Mouse (Mus musculus) hindbrain, embryonic 14.5 days (tissue): ENCODE measurements at regions not wholly inside any gene's neighbourhood (a gene's known extent, or its start where the extent isn't known, plus 50 kb on each side); places are given as distances from the start of the nearest gene placed in this dataset.

ENCODE experiments used
- ATAC-seq: fragments of 200-750 bp; cut with Nextera tagmentation; 2 replicates; pipeline ENCODE4 v1.8.0; 2017; ENCODE audit warnings: moderate number of reproducible peaks, mild to moderate bottlenecking, moderate TSS enrichment, moderate library complexity; ENCODE audit not compliant: low FRiP score
- DNase-seq: peaks from one replicate; pipeline ENCODE4 v3.0.0-alpha.2; 2015; ENCODE audit warnings: low spot score
- H3K27ac ChIP-seq: fragments of 300-500 bp; sonication (generic); 2 replicates; pipeline ENCODE4 v1.5.1; 2014; ENCODE audit warnings: mild to moderate bottlenecking, moderate library complexity
- H3K27me3 ChIP-seq: fragments of 300-500 bp; sonication (generic); 2 replicates; pipeline ENCODE4 v1.6.1; 2014; ENCODE audit warnings: mild to moderate bottlenecking, low read length, mixed read lengths; ENCODE audit not compliant: control insufficient read depth, insufficient read depth
- H3K36me3 ChIP-seq: fragments of 300-500 bp; sonication (generic); replicated peaks from 2 replicates; pipeline ENCODE4 v1.6.1; 2014; ENCODE audit not compliant: control insufficient read depth, insufficient read depth
- H3K4me1 ChIP-seq: fragments of 300-500 bp; sonication (generic); replicated peaks from 2 replicates; pipeline ENCODE4 v1.6.1; 2014; ENCODE audit warnings: antibody characterized with exemption, low read length, mixed read lengths; ENCODE audit not compliant: control insufficient read depth, insufficient read depth
- H3K4me2 ChIP-seq: fragments of 300-500 bp; sonication (generic); replicated peaks from 2 replicates; pipeline ENCODE4 v1.6.1; 2014; ENCODE audit warnings: mild to moderate bottlenecking, moderate library complexity
- H3K4me3 ChIP-seq: fragments of 300-500 bp; sonication (generic); replicated peaks from 2 replicates; pipeline ENCODE4 v1.5.1; 2014; ENCODE audit warnings: mild to moderate bottlenecking, low read length
- H3K9ac ChIP-seq: fragments of 300-500 bp; sonication (generic); 2 replicates; pipeline ENCODE4 v1.6.1; 2014
- H3K9me3 ChIP-seq: fragments of 300-500 bp; sonication (generic); 2 replicates; pipeline ENCODE4 v1.6.1; 2016; ENCODE audit warnings: low read length; ENCODE audit not compliant: control insufficient read depth
- WGBS: fragments of 180-500 bp; shearing (Covaris S2); extraction: QIAGEN DNeasy Blood & Tissue Kit; methylation state at CpG from one replicate; pipeline ENCODE4 v1.1.7; 2014; 5-methylcytosine and 5-hydroxymethylcytosine counted together

DNA sequence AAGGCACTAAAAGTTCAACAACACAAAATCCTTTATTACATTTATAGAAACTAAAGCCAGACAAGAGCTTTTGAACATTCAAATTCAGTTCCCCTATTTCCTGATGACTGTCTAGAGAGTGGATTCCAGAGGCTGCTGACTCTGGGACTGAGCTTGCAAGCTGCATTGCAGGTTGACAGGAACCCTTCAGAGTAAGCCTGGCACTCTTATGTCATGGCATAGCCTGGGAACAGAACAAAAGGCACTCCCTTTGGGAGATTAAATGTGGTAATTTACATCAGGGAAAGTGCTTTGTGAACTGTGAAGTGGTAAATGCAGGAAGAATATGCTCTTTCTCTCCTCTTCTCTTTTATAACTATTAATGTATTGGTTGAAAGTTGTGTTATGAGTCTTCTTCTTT lies 847.3 kb downstream of the Bcl11a start:
- Histone ChIP-seq H3K27me3 (no peaks in the 10 kb centered on the region), H3K36me3 (no peaks in the 10 kb centered on the region), H3K4me1 (no peaks in the 10 kb centered on the region; the same call in 1 of the 2 replicates), H3K9me3 (no peaks in the 10 kb centered on the region), H3K9ac (no peak overlapping the region), H3K4me2 (no peak overlapping the region), H3K27ac (no peak overlapping the region), H3K4me3 (no peak overlapping the region)
- DNase-seq (no peak), ATAC-seq (no peak)

DNA sequence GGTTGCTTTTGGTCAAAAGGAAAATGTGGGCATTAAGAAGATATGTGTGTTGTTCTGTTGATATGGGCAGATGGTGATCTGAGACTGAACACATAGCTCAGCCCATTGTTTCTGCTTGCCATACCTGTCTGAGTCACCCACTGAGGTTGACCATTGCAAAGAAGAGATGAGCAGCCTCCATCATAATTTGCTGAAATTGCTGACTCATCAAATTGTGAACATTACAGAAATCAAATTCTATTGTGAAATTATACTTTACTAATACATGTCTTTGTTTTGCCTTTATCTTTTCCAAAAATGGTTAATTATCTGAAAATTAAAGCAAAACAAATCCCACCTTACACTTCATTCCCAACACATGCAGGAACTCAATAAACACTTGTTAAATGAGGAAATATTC lies 865.8 kb downstream of the Bcl11a start:
- Histone ChIP-seq H3K27me3 (no peaks in the 10 kb centered on the region), H3K27ac (no peak overlapping the region), H3K4me2 (no peak overlapping the region), H3K9me3 (no peaks in the 10 kb centered on the region), H3K4me1 (no peaks in the 10 kb centered on the region), H3K36me3 (no peaks in the 10 kb centered on the region), H3K4me3 (no peak overlapping the region), H3K9ac (no peak overlapping the region)
- no peak for ATAC-seq
- no peak for DNase-seq

DNA sequence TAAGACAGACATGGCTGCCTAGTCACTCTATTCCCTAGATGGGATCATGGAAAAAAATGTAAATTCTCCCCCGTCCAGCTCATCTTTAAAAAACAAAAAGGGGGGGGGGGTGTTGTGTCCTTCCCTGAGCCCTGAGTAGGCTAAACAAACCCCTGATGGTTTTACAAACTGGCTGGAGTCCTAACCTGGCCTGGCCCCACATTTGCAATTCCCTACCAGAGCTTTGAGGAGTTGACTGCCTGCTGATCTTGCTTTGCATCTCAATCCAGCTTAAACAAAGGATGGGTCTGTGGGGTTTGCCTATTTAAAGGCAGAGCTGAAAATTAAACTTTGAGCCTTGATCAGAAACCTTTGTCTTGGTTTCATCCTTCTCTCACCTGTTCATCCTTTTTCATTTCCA lies 873.3 kb downstream of the Bcl11a start:
- H3K4me1 ChIP-seq = no peaks in the 10 kb centered on the region
- no peaks in the 10 kb centered on the region for H3K9me3 ChIP-seq
- H3K9ac ChIP-seq = no peak overlapping the region
- 47% methylated on average over 1 of the region's 1 CpGs for WGBS
- ATAC-seq = no peak
- H3K27me3 ChIP-seq = no peaks in the 10 kb centered on the region
- no peak overlapping the region for H3K27ac ChIP-seq
- no peak overlapping the region for H3K4me3 ChIP-seq
- H3K36me3 ChIP-seq = no peaks in the 10 kb centered on the region
- no peak overlapping the region for H3K4me2 ChIP-seq
- no peak for DNase-seq

DNA sequence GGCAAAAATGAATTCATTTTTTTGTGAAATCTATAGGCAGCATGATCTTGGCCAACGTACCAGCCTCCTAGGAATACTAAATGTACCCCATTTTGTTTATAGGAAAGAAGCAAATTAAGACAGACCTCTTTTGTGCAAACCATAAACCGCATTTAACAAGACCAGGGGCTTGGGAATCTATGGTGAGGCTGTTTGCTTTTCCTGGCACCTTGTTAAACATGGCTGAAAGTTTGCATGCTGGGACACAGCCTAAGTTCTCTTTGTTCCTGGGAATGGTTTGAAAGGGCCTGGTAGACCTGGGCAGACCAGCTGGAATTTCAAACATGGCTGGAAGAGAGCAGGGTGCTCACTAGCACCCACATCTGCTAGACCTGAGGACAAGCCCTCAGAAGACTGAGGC lies 894.5 kb downstream of the Bcl11a start:
- H3K27ac ChIP-seq = no peak overlapping the region
- WGBS = 87% methylated on average over 2 of the region's 2 CpGs
- H3K9me3 ChIP-seq = no peaks in the 10 kb centered on the region
- ATAC-seq (no peak), DNase-seq (no peak)
- no peak overlapping the region for H3K9ac ChIP-seq
- H3K27me3 ChIP-seq = no peaks in the 10 kb centered on the region
- H3K4me2 ChIP-seq = no peak overlapping the region
- no peaks in the 10 kb centered on the region for H3K4me1 ChIP-seq
- no peak overlapping the region for H3K4me3 ChIP-seq
- H3K36me3 ChIP-seq = no peaks in the 10 kb centered on the region

DNA sequence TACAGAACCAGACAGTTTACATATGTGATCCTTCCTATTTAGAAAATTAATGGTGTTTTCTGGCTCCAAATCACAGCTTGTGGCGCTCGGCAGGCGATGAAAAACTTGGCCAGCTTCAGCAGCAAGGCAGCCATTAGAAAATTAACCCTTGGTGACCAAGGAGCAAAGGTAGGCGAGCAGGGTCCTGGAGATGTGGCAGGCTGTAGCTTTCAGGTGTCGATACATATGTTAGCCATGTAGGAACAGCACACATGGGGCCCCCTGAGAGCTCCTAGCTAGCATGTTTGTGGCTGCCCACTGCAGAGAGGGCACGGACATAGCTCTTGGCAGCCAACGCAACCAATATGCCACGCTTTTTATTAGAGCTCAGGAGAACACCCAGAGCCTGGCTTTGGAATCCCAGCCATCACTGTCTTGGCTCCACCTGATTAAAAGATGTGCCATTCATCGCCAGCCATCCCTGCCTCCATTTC lies 902.4 kb downstream of the Bcl11a start:
- no peaks in the 10 kb centered on the region for H3K27me3 ChIP-seq
- peak; percentile 46 for DNase-seq
- peaks cover 17% of the 10 kb centered on the region for H3K4me1 ChIP-seq
- 0 out of 2 replicates have a peak overlapping the region, but pooled peaks have one; percentile 16 for H3K27ac ChIP-seq
- no peaks in the 10 kb centered on the region for H3K36me3 ChIP-seq
- H3K4me2 ChIP-seq = peak overlapping the region; percentile 23; the same call in 1 of the 2 replicates
- no peaks in the 10 kb centered on the region for H3K9me3 ChIP-seq
- H3K4me3 ChIP-seq = no peak overlapping the region
- 43% methylated on average over 9 of the region's 9 CpGs for WGBS
- H3K9ac ChIP-seq = no peak overlapping the region
- peak; percentile 60; the same call in 1 of the 2 replicates for ATAC-seq

DNA sequence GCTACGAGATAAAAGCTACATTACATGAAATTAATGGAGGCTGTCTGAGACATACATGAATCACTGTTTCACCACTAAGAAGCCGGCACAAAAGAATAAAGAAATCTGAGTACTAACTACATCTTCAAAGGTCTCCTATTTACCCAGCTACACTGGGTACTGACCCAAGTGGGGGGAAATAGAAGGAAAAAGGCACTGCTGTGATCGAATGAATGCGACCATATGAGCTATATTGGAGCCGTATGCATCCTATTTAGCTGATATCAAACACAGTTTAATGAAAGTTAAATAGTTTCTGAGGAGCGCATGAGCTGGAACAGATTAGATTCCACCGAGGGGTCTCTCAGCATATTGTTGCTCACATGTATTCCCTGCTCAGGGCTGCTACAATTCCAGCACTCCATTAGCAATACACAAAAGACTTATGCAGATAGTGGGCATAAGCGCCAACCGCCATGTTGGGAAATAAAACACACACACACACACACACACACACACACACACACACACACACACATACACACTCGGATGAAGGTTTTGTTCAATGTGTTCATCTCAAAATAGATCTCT lies 905.3 kb downstream of the Bcl11a start:
- Histone ChIP-seq H3K4me3 (no peak overlapping the region), H3K27ac (peak overlapping the region; percentile 40; the same call in 1 of the 2 replicates), H3K9me3 (no peaks in the 10 kb centered on the region), H3K4me2 (no peak overlapping the region), H3K4me1 (peaks cover 17% of the 10 kb centered on the region), H3K36me3 (no peaks in the 10 kb centered on the region), H3K27me3 (no peaks in the 10 kb centered on the region), H3K9ac (no peak overlapping the region)
- WGBS = 48% methylated on average over 10 of the region's 10 CpGs
- DNase-seq (peak; percentile 43), ATAC-seq (peak; percentile 72; the same call in 1 of the 2 replicates)

DNA sequence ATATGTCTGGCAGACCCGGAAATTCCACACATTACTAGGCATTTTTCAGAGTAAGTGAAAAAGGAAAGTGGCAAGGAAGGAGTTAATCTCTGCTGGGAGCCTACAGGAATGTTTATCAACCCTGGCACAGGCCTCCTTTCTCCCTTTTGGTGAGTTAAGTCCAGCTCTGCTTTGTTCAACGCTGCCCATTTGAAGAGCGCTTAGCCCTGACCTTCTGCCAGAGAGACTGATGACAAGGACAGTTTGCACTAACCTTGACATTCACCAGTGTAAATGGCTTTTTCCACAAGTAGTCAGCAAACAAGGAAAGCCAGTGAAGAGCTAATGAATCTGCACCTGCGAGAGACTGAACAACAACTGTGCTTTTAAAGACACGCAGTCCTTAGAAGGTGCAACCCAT lies 927.6 kb downstream of the Bcl11a start:
- H3K4me1 ChIP-seq = 0 out of 2 replicates have a peak, but pooled peaks cover 7% of the 10 kb centered on the region
- DNase-seq (no peak), ATAC-seq (no peak)
- no peak overlapping the region for H3K27ac ChIP-seq
- no peaks in the 10 kb centered on the region for H3K36me3 ChIP-seq
- H3K9ac ChIP-seq = no peak overlapping the region
- WGBS = 30% methylated on average over 5 of the region's 5 CpGs
- H3K27me3 ChIP-seq = no peaks in the 10 kb centered on the region
- H3K4me3 ChIP-seq = no peak overlapping the region
- H3K4me2 ChIP-seq = no peak overlapping the region
- no peaks in the 10 kb centered on the region for H3K9me3 ChIP-seq

DNA sequence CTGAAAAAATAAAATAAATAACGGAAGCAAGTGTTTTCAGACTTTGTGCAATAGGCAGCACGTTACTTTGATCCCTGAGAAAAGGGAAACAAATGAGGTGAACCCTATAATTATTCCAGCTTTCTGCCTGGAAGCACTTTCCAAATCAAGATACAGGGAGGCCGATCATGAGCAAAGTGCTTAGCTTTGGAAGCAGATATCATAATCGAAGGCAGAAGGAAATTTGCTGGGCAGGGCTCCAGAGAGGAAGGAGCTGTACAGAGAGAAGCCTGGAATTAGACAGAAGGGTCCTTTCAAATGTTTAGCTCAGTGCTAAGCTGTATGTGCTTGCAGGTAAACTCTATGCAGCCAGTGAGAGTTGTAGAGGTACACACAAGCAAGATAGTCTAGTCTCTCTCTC lies 948.9 kb downstream of the Bcl11a start:
- Histone ChIP-seq H3K4me3 (no peak overlapping the region), H3K4me1 (no peaks in the 10 kb centered on the region), H3K9ac (no peak overlapping the region), H3K27me3 (no peaks in the 10 kb centered on the region), H3K27ac (no peak overlapping the region), H3K4me2 (no peak overlapping the region), H3K36me3 (no peaks in the 10 kb centered on the region), H3K9me3 (no peaks in the 10 kb centered on the region)
- no peak for ATAC-seq
- 68% methylated on average over 4 of the region's 4 CpGs for WGBS
- no peak for DNase-seq

DNA sequence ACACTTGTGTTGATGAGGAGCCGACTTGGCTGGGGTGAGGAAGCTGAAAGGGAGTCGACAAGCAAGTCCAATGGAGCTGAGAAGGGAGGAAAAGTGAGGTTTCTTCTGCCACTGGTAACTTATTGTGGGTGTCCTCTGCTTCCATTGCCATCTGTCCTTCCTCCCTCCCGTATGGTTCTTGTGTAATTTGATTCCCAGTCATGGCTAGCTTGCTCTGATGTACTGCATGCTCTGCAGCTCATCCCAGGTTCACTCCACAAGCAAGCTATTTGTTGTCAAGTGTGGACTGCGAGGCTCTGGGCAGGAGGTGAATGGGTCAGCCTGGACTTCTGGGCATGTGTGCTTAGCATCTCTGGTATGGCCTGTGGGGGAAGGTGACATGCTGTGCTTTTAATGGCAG lies 963.1 kb downstream of the Bcl11a start:
- Histone ChIP-seq H3K9ac (no peak overlapping the region), H3K4me2 (no peak overlapping the region), H3K27ac (no peak overlapping the region), H3K9me3 (no peaks in the 10 kb centered on the region), H3K4me1 (no peaks in the 10 kb centered on the region), H3K4me3 (no peak overlapping the region), H3K27me3 (no peaks in the 10 kb centered on the region), H3K36me3 (no peaks in the 10 kb centered on the region)
- no peak for ATAC-seq
- 47% methylated on average over 4 of the region's 4 CpGs for WGBS
- no peak for DNase-seq

DNA sequence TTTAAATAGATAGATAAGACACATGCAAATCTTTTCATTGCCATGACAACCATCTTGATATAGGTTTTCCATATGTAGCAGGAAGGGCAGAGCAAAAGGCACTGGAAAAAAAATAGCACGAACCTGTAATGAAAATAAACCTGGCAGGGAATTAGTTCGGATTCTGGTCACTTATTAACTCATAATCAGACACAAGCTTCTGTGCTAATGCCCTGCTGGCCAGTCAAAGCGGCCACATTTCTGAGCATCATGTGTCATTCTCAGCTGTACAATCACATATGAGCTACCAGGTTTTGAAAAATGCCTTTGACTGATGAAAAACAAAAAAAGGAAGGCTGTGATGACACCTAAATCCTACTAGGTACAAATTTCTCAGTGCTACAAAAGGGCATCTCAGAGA lies 964.9 kb downstream of the Bcl11a start:
- no peak for DNase-seq
- no peaks in the 10 kb centered on the region for H3K4me1 ChIP-seq
- H3K27ac ChIP-seq = no peak overlapping the region
- H3K27me3 ChIP-seq = no peaks in the 10 kb centered on the region
- no peaks in the 10 kb centered on the region for H3K36me3 ChIP-seq
- no peaks in the 10 kb centered on the region for H3K9me3 ChIP-seq
- 77% methylated on average over 3 of the region's 3 CpGs for WGBS
- no peak overlapping the region for H3K4me3 ChIP-seq
- no peak overlapping the region for H3K9ac ChIP-seq
- ATAC-seq = no peak
- no peak overlapping the region for H3K4me2 ChIP-seq
